Mouse (Mus musculus) cerebellum, postnatal 10 days (tissue): ENCODE data around the gene Mok.

Source experiments
- DNase-seq, 2 experiments: peaks; one replicate each; pipeline ENCODE4 v3.0.0; 2021; ENCODE audit warnings: mixed read lengths in 2 of 2

Gene Mok

GRCm38 (mm10) chr12:110840348-110841198 is at the start of gene Mok:
TSS of gene Mok (minus strand) at chr12:110840939.
- DNase-seq, result peak; percentile 98 to 99

- peak; percentile 97 to 98 for DNase-seq
Measured at GRCm38 (mm10) chr12:110889036-110890020, 48.6 kb upstream of the Mok start, which contains the start of the genes Cinp and Tecpr2. TSS of gene Cinp (minus strand) at chr12:110889145. TSS of gene Tecpr2 (plus strand) at chr12:110889264.

- DNase-seq, result no peak
Measured at GRCm38 (mm10) chr12:110888606-110889005, 47.9 kb upstream of the Mok start.

- no peak for DNase-seq
Measured at GRCm38 (mm10) chr12:110888106-110888505, 47.4 kb upstream of the Mok start.

GRCm38 (mm10) chr12:110885251-110885650 is 44.5 kb upstream of the Mok start:
- no peak for DNase-seq

GRCm38 (mm10) chr12:110882291-110882690 is 41.6 kb upstream of the Mok start:
- DNase-seq, result peak in 1 of 2 experiments; percentile 16

- no peak for DNase-seq
Measured at GRCm38 (mm10) chr12:110875351-110875750, 34.6 kb upstream of the Mok start.

- no peak for DNase-seq
Measured at GRCm38 (mm10) chr12:110871247-110871646, 30.5 kb upstream of the Mok start.

- DNase-seq, result no peak
Measured at GRCm38 (mm10) chr12:110870107-110870506, 29.4 kb upstream of the Mok start.

- DNase-seq, result no peak
Measured at GRCm38 (mm10) chr12:110865989-110866388, 25.2 kb upstream of the Mok start.

- no peak for DNase-seq
Measured at GRCm38 (mm10) chr12:110865571-110865970, 24.8 kb upstream of the Mok start.

- DNase-seq, result no peak
Measured at GRCm38 (mm10) chr12:110864008-110864407, 23.3 kb upstream of the Mok start.

- no peak for DNase-seq
Measured at GRCm38 (mm10) chr12:110861256-110861655, 20.5 kb upstream of the Mok start.

- DNase-seq, result no peak
Measured at GRCm38 (mm10) chr12:110860293-110860692, 19.6 kb upstream of the Mok start.

- peak in 1 of 2 experiments; percentile 32 for DNase-seq
Measured at GRCm38 (mm10) chr12:110858681-110859080, 17.9 kb upstream of the Mok start.

GRCm38 (mm10) chr12:110857196-110857595 is 16.5 kb upstream of the Mok start:
- no peak for DNase-seq

- no peak for DNase-seq
Measured at GRCm38 (mm10) chr12:110854786-110855737, 14.3 kb upstream of the Mok start.

GRCm38 (mm10) chr12:110851923-110852322 is 11.2 kb upstream of the Mok start:
- DNase-seq, result no peak

GRCm38 (mm10) chr12:110851414-110851813 is 10.7 kb upstream of the Mok start:
- DNase-seq, result no peak

GRCm38 (mm10) chr12:110850929-110851256 is 10.2 kb upstream of the Mok start:
- DNase-seq, result no peak

- peak; percentile 94 to 95 for DNase-seq
Measured at GRCm38 (mm10) chr12:110850010-110850928, 9.5 kb upstream of the Mok start, which contains the start of gene Zfp839. TSS of gene Zfp839 (plus strand) at chr12:110850253.
